Mouse (Mus musculus) intestine, embryonic 15.5 days (tissue): ENCODE data around the gene Myom1. TPM values are rescaled to one million over a fixed set of nuclear protein-coding genes. Genes with fewer than 3 reads are reported as not detected.

Experiments
- ATAC-seq: fragments of 200-750 bp; cut with Nextera tagmentation; 2 replicates; pipeline ENCODE4 v1.8.0; 2017; ENCODE audit warnings: moderate TSS enrichment, moderate library complexity
- H3K27ac ChIP-seq: fragments of 300-500 bp; sonication (generic); 2 replicates; pipeline ENCODE4 v1.5.1; 2015; ENCODE audit warnings: mild to moderate bottlenecking, inconsistent platforms
- H3K27me3 ChIP-seq: fragments of 300-500 bp; sonication (generic); replicated peaks from 2 replicates; pipeline ENCODE4 v1.6.1; 2015; ENCODE audit warnings: inconsistent platforms
- H3K36me3 ChIP-seq: fragments of 300-500 bp; sonication (generic); 2 replicates; pipeline ENCODE4 v1.6.1; 2015; ENCODE audit warnings: inconsistent platforms
- H3K4me1 ChIP-seq: fragments of 300-500 bp; sonication (generic); replicated peaks from 2 replicates; pipeline ENCODE4 v1.6.1; 2015; ENCODE audit warnings: inconsistent platforms
- H3K4me2 ChIP-seq: fragments of 300-500 bp; sonication (generic); replicated peaks from 2 replicates; pipeline ENCODE4 v1.6.1; 2015; ENCODE audit warnings: mild to moderate bottlenecking, inconsistent platforms
- H3K4me3 ChIP-seq: fragments of 300-500 bp; sonication (generic); replicated peaks from 2 replicates; pipeline ENCODE4 v1.5.1; 2015; ENCODE audit warnings: inconsistent platforms
- H3K9ac ChIP-seq: fragments of 300-500 bp; sonication (generic); 2 replicates; pipeline ENCODE4 v1.6.1; 2015; ENCODE audit warnings: inconsistent platforms
- H3K9me3 ChIP-seq: fragments of 300-500 bp; sonication (generic); 2 replicates; pipeline ENCODE4 v1.6.1; 2016; ENCODE audit warnings: inconsistent platforms
- WGBS: fragments of 180-500 bp; shearing (Covaris S2); methylation state at CpG from one replicate; pipeline ENCODE4 v1.1.7; 2015; 5-methylcytosine and 5-hydroxymethylcytosine counted together
- polyA plus RNA-seq: library from polyadenylated mRNA; unstranded; fragments of >200 nt; fragmentation: Nextera tagmentation; extraction: Ambion mirVana; gene quantifications from 2 replicates; pipeline ENCODE4 v1.2.1, GENCODE M21; 2015

Myom1 gene
- polyA plus RNA-seq, 1 experiment from 2014 or later = 11.1 TPM

DNA sequence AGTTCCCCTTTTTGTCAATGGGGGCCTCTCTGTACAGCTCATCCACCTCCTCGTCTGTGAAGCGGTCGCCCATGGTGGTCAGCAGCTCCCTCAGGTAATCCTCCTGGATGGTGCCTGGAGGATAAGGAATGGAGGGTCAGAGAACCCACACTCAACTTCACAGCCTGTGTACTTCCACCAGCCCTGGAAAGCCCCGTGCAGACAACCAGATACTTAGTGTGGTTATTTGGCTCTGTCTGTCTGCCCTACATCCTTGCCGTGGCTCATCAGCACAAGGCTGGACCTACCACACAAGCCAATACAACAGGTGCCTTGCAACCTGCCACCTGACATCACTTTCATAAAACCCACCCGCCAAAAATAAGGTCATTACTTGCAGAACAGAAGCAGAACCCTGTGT is 7.8 kb upstream of the Myom1 start:
- ATAC-seq = no peak
- Histone ChIP-seq H3K9me3 (no peaks in the 10 kb centered on the region), H3K4me1 (peaks cover 26% of the 10 kb centered on the region), H3K4me2 (no peak overlapping the region), H3K36me3 (peaks cover 17% of the 10 kb centered on the region; the same call in 1 of the 2 replicates), H3K27ac (no peak overlapping the region), H3K27me3 (no peaks in the 10 kb centered on the region), H3K9ac (no peak overlapping the region), H3K4me3 (no peak overlapping the region)
- 73% methylated on average over 6 of the region's 6 CpGs for WGBS

- 88% methylated on average over 6 of the region's 6 CpGs for WGBS
- no peak for ATAC-seq
- H3K4me3 ChIP-seq = no peak overlapping the region
Observed at GRCm38 (mm10) chr17:70995551-70995950, 6.9 kb upstream of the Myom1 start.

GRCm38 (mm10) chr17:70997836-70998235 is 4.6 kb upstream of the Myom1 start:
- no peak overlapping the region for H3K9ac ChIP-seq
- H3K27me3 ChIP-seq = no peaks in the 10 kb centered on the region
- peaks cover 24% of the 10 kb centered on the region for H3K4me1 ChIP-seq
- H3K4me2 ChIP-seq = no peak overlapping the region
- no peak overlapping the region for H3K27ac ChIP-seq
- H3K4me3 ChIP-seq = no peak overlapping the region
- peaks cover 11% of the 10 kb centered on the region; the same call in 1 of the 2 replicates for H3K36me3 ChIP-seq
- H3K9me3 ChIP-seq = no peaks in the 10 kb centered on the region
- 67% methylated on average over 6 of the region's 6 CpGs for WGBS
- no peak for ATAC-seq

More at GRCm38 (mm10) chr17:70995551-70995950, 6.9 kb upstream of the Myom1 start:
- H3K9me3 ChIP-seq = no peaks in the 10 kb centered on the region
- H3K27ac ChIP-seq = no peak overlapping the region
- no peak overlapping the region for H3K9ac ChIP-seq
- H3K4me2 ChIP-seq = no peak overlapping the region
- H3K36me3 ChIP-seq = peaks cover 17% of the 10 kb centered on the region; the same call in 1 of the 2 replicates
- H3K4me1 ChIP-seq = peaks cover 30% of the 10 kb centered on the region
- no peaks in the 10 kb centered on the region for H3K27me3 ChIP-seq

DNA sequence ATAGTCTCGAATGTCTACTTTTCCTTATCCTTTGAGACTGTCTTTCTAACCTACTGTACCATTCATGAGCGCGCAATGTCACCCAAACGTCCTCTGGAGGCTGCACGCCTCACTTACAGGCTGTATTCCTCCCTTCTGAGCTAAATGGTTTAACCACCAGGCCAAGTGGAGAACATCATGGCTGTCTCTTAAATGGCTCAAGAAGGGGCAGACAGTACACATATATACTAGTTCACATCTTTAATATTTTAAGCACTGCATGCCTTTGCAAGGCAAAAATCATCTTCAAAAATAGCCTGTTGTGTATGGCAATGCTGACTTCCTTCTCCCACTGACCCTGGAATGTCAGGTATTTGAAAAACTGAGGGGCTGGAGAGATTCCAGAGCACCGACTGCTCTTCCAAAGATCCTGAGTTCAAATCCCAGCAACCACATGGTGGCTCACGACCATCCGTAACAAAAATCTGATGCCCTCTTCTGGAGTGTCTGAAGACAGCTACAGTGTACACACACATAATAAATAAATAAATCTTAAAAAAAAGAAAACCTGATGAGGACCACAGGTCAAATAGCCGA is 3.9 kb upstream of the Myom1 start:
- no peaks in the 10 kb centered on the region for H3K9me3 ChIP-seq
- H3K27ac ChIP-seq = no peak overlapping the region
- no peak for ATAC-seq
- H3K4me1 ChIP-seq = peaks cover 28% of the 10 kb centered on the region
- H3K27me3 ChIP-seq = no peaks in the 10 kb centered on the region
- peaks cover 11% of the 10 kb centered on the region; the same call in 1 of the 2 replicates for H3K36me3 ChIP-seq
- no peak overlapping the region for H3K4me2 ChIP-seq
- H3K4me3 ChIP-seq = no peak overlapping the region
- H3K9ac ChIP-seq = no peak overlapping the region
- 76% methylated on average over 9 of the region's 9 CpGs for WGBS

DNA sequence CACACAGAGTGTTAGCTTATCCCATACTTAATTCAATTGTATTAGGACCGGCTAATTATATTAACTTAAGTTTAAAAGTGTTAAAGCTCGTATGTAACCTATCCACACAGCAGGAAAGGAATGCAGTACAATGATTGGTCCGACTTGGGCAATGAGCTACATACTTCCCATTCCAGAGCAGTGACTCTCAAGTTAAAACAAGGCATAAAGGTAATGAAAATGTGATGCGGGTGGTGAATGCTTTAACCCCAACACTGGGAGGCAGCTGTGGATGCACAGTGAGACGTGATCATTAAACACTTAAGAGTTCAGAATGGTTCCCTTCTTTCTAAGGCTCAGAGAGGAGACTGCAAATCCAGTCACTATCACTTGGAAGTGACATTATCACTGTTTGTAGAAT is 3.2 kb upstream of the Myom1 start:
- WGBS = 42% methylated on average over 5 of the region's 5 CpGs
- H3K27me3 ChIP-seq = no peaks in the 10 kb centered on the region
- no peak overlapping the region for H3K27ac ChIP-seq
- peaks cover 11% of the 10 kb centered on the region; the same call in 1 of the 2 replicates for H3K36me3 ChIP-seq
- no peaks in the 10 kb centered on the region for H3K9me3 ChIP-seq
- no peak overlapping the region for H3K9ac ChIP-seq
- H3K4me2 ChIP-seq = no peak overlapping the region
- H3K4me3 ChIP-seq = no peak overlapping the region
- H3K4me1 ChIP-seq = peaks cover 26% of the 10 kb centered on the region
- no peak for ATAC-seq

DNA sequence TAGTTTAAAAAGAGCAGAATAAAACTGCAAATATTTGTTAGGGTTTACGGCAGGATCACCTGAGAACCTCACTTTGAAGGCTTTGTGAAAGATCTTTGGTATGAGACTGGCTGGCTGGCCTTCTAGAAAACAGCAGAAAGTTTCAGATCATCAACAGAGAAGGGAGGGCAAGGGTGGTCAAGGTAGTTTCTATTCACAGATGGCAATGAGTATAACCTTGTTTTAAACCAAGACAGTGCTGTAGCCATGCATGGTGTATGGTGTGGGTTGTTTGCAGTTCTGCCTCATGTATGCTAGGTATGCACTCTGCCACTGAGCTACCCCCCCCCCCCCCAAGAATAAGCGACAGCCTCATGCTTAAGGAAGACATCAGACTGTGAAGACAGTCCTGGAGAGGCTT is 2.2 kb upstream of the Myom1 start:
- peaks cover 20% of the 10 kb centered on the region for H3K4me1 ChIP-seq
- 30% methylated on average over 2 of the region's 2 CpGs for WGBS
- H3K27me3 ChIP-seq = no peaks in the 10 kb centered on the region
- no peak for ATAC-seq
- no peak overlapping the region for H3K27ac ChIP-seq
- no peak overlapping the region for H3K9ac ChIP-seq
- H3K9me3 ChIP-seq = no peaks in the 10 kb centered on the region
- 0 out of 2 replicates have a peak, but pooled peaks cover 8% of the 10 kb centered on the region for H3K36me3 ChIP-seq
- 0 out of 2 replicates have a peak overlapping the region, but pooled peaks have one; percentile 11 for H3K4me3 ChIP-seq
- H3K4me2 ChIP-seq = peak overlapping the region; percentile 60

GRCm38 (mm10) chr17:71001067-71001466 is 1.4 kb upstream of the Myom1 start:
- no peak for ATAC-seq
- WGBS = 6% methylated on average over 6 of the region's 6 CpGs

DNA sequence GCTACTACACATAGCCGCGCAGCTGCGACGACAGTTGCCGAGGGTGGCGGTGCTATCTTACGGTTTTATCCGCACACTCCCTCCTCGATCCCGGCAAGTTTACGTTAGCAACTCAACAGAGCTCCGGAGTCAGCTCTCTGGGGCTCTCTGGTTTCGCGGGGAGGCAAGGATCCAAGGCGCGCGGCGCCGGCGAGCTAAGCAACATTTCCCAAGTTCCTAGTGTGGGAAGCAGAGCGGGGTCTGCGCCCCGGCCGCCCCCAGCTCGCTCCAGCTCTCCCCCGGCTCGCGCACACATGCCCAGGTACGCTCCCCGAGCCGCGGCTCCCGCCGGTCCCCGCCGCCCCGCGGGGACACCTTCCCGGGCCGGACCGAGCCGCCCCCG is 743 bp upstream of the Myom1 start:
- under 1% methylated on average over 35 of the region's 43 CpGs for WGBS
- no peaks in the 10 kb centered on the region for H3K36me3 ChIP-seq
- ATAC-seq = peak; percentile 73
- H3K4me3 ChIP-seq = peak overlapping the region; percentile 91
- H3K4me1 ChIP-seq = peaks cover 18% of the 10 kb centered on the region
- peak overlapping the region; percentile 98 for H3K9ac ChIP-seq
- H3K27me3 ChIP-seq = no peaks in the 10 kb centered on the region
- H3K4me2 ChIP-seq = peak overlapping the region; percentile 60
- peak overlapping the region; percentile 100 for H3K27ac ChIP-seq
- no peaks in the 10 kb centered on the region for H3K9me3 ChIP-seq

More at GRCm38 (mm10) chr17:71001067-71001466, 1.4 kb upstream of the Myom1 start:
- Histone ChIP-seq H3K9me3 (no peaks in the 10 kb centered on the region), H3K9ac (peak overlapping the region; percentile 98), H3K4me3 (peak overlapping the region; percentile 91), H3K4me1 (peaks cover 18% of the 10 kb centered on the region), H3K4me2 (peak overlapping the region; percentile 60), H3K27ac (peak overlapping the region; percentile 100; the same call in 1 of the 2 replicates), H3K27me3 (no peaks in the 10 kb centered on the region), H3K36me3 (0 out of 2 replicates have a peak, but pooled peaks cover 4% of the 10 kb centered on the region)

DNA sequence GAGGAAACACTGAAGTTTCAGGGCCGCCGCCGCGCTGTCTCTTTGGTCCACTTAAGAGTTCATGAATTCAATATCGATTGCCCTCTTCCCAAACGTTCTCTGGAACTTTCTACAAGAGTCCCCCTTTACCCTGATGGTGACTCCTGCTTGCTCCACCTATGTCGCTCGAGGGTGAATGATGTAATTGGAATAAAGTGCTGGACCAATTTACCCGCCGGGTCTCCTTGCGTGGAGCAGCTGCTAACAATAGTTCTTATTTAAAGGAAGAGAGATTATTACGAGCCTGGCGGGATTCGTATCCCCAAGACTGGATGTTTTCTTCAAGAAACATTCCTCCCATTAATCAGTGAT is 286 bp downstream of the Myom1 start, which contains the start of gene Myl12a:
Gene Myl12a, minus strand, starts transcription at position 135 of the 351 bp plus-strand sequence.
- Histone ChIP-seq H3K27me3 (no peaks in the 10 kb centered on the region), H3K27ac (peak within 1 kb of the TSS; percentile 100), H3K9ac (peak within 1 kb of the TSS; percentile 98), H3K4me2 (peak within 1 kb of the TSS; percentile 60), H3K36me3 (no peaks in the 10 kb centered on the region), H3K9me3 (no peaks in the 10 kb centered on the region), H3K4me1 (peaks cover 18% of the 10 kb centered on the region), H3K4me3 (peak within 1 kb of the TSS; percentile 91)
- ATAC-seq = peak; percentile 65
- 3% methylated on average over 14 of the region's 14 CpGs for WGBS

- no peak overlapping the region for H3K9ac ChIP-seq
- no peaks in the 10 kb centered on the region for H3K27me3 ChIP-seq
- peaks cover 15% of the 10 kb centered on the region for H3K4me1 ChIP-seq
- no peak overlapping the region for H3K4me3 ChIP-seq
- no peak for ATAC-seq
- WGBS = 46% methylated on average over 4 of the region's 4 CpGs
- H3K9me3 ChIP-seq = no peaks in the 10 kb centered on the region
- H3K36me3 ChIP-seq = no peaks in the 10 kb centered on the region
- peak overlapping the region; percentile 60 for H3K4me2 ChIP-seq
- peak overlapping the region; percentile 100 for H3K27ac ChIP-seq
Observed at GRCm38 (mm10) chr17:71003112-71003511, 679 bp downstream of the Myom1 start.

GRCm38 (mm10) chr17:71003721-71004120 is 1.3 kb downstream of the Myom1 start:
- WGBS = 73% methylated on average over 2 of the region's 2 CpGs
- Histone ChIP-seq H3K4me1 (peaks cover 12% of the 10 kb centered on the region), H3K9ac (no peak overlapping the region), H3K4me2 (no peak overlapping the region), H3K4me3 (no peak overlapping the region), H3K9me3 (no peaks in the 10 kb centered on the region), H3K27me3 (no peaks in the 10 kb centered on the region), H3K27ac (peak overlapping the region; percentile 100; the same call in 1 of the 2 replicates), H3K36me3 (no peaks in the 10 kb centered on the region)
- ATAC-seq = no peak

DNA sequence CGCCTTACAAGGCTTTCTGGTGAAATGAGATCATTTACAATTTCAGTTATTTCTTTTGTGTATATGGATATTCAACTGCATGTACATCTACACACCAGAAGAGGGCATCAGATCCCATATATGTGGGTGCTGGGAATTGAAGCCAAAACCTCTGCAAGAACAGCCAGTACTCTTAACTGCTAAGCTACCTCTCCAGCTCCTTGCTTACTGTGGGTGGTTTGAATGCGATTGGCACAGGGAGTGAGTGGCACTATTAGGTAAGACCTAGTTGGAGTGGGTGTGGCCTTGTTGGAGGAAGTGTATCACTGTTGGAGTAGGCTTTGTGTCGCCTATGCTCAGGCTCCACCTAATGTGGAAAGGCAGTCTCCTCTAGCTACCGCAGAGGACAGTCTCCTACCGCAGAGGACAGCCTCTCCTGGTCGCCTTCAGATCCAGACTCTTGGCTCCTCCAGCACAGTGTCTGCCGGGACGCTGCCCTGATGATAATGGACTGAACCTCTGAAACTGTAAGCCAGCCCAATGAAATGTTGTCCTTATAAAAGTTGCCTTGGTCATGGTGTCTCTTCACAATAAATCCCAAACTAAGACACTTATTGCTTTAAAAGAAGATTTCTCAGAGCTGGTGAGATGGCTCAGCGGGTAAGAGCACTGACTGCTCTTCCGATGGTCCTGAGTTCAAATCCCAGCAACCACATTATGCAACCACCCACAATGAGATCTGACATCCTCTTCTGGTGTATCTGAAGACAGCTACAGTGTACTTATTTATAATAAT is 1.9 kb downstream of the Myom1 start:
- no peak overlapping the region for H3K4me2 ChIP-seq
- H3K4me1 ChIP-seq = peaks cover 12% of the 10 kb centered on the region
- no peaks in the 10 kb centered on the region for H3K9me3 ChIP-seq
- ATAC-seq = no peak
- H3K27me3 ChIP-seq = no peaks in the 10 kb centered on the region
- no peak overlapping the region for H3K9ac ChIP-seq
- WGBS = 91% methylated on average over 10 of the region's 10 CpGs
- no peak overlapping the region for H3K27ac ChIP-seq
- H3K4me3 ChIP-seq = no peak overlapping the region
- no peaks in the 10 kb centered on the region for H3K36me3 ChIP-seq
